Mouse (Mus musculus) small intestine, adult 2 months (tissue): ENCODE data around the gene Armc7.

Experiments used
- CTCF ChIP-seq: fragments of 200-500 bp; IDR thresholded peaks from 2 replicates; pipeline ENCODE4 v1.5.1; 2012; ENCODE audit warnings: low read depth, mild to moderate bottlenecking, control low read depth, inconsistent platforms, low read length, moderate library complexity, mixed read lengths; ENCODE audit not compliant: insufficient replicate concordance, insufficient read length; ENCODE audit errors: extremely low read depth
- POLR2A ChIP-seq: fragments of 200-500 bp; IDR thresholded peaks from 2 replicates; pipeline ENCODE4 v1.6.1; 2012; ENCODE audit warnings: low read depth, mild to moderate bottlenecking, control low read depth, inconsistent platforms, low read length, moderate library complexity

DNA sequence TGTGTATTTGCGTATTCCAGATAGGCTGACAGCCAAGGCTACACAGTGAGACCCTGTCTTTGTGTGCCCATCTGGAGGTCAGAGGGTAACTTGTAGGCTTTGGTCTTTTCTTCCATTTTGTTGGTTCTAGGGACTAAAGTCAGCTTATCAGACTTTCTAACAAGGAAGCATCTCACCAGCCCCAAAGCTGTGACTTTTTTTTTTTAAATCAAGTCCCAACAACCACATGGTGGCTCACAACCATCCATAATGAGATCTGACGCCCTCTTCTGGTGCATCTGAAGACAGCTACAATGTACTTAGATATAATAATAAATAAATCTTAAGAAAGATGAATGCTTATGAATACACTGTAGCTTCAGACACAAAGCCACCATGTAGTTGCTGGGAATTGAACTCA, 62.6 kb downstream of the Armc7 start:
- TF ChIP-seq POLR2A (no peak), CTCF (no peak)
